Mouse (Mus musculus): ENCODE results near the gene Slamf9. TPM values are rescaled to one million over a fixed set of nuclear protein-coding genes. Genes with fewer than 3 reads are reported as not detected.

The Slamf9 gene
- total RNA-seq, 2 experiments from 2014 or later: 0.53 to 0.93 TPM

- intact Hi-C loops (cut with DNase I): no loop called here
- no peak for DNase-seq (ENCODE audit: low spot score in 2 of 2)
Observed at GRCm38 (mm10) chr1:172457196-172457595, 18.0 kb upstream of the Slamf9 start.

GRCm38 (mm10) chr1:172458041-172458440 lies 17.1 kb upstream of the Slamf9 start:
- no peak for DNase-seq (ENCODE audit: low spot score in 2 of 2)
- intact Hi-C loops (cut with DNase I): no loop called here

- intact Hi-C loops (cut with DNase I): no loop called here
- DNase-seq (ENCODE audit: low spot score in 2 of 2): no peak
Observed at GRCm38 (mm10) chr1:172461602-172462001, 13.6 kb upstream of the Slamf9 start.

- DNase-seq (ENCODE audit: low spot score in 2 of 2): no peak
- intact Hi-C loops (cut with DNase I): no loop called here
Observed at GRCm38 (mm10) chr1:172462534-172462933, 12.6 kb upstream of the Slamf9 start.

- no peak for DNase-seq (ENCODE audit: low spot score in 2 of 2)
- intact Hi-C loops (cut with DNase I): no loop called here
Observed at GRCm38 (mm10) chr1:172463387-172464333, 11.5 kb upstream of the Slamf9 start.

GRCm38 (mm10) chr1:172468301-172468877 lies 6.8 kb upstream of the Slamf9 start:
- no peak for DNase-seq (ENCODE audit: low spot score in 2 of 2)
- intact Hi-C loops (cut with DNase I): no loop called here

- no peak for DNase-seq (ENCODE audit: low spot score in 2 of 2)
- intact Hi-C loops (cut with DNase I): no loop called here
Observed at GRCm38 (mm10) chr1:172469373-172469772, 5.8 kb upstream of the Slamf9 start.

- no peak for DNase-seq (ENCODE audit: low spot score in 2 of 2)
- intact Hi-C loops (cut with DNase I): no loop called here
Observed at GRCm38 (mm10) chr1:172469810-172470448, 5.2 kb upstream of the Slamf9 start.

GRCm38 (mm10) chr1:172472909-172473308 lies 2.2 kb upstream of the Slamf9 start:
- intact Hi-C loops (cut with DNase I): no loop called here
- no peak for DNase-seq (ENCODE audit: low spot score in 2 of 2)

- DNase-seq (ENCODE audit: low spot score in 2 of 2): no peak
- intact Hi-C loops (cut with DNase I): no loop called here
Observed at GRCm38 (mm10) chr1:172474196-172474595, 962 bp upstream of the Slamf9 start.

GRCm38 (mm10) chr1:172478020-172478419 lies 2.9 kb downstream of the Slamf9 start:
- no peak for DNase-seq (ENCODE audit: low spot score in 2 of 2)
- intact Hi-C loops (cut with DNase I): no loop called here

GRCm38 (mm10) chr1:172480376-172480775 lies 5.2 kb downstream of the Slamf9 start:
- intact Hi-C loops (cut with DNase I): no loop called here
- no peak for DNase-seq (ENCODE audit: low spot score in 2 of 2)

GRCm38 (mm10) chr1:172481111-172481510 lies 6.0 kb downstream of the Slamf9 start:
- intact Hi-C loops (cut with DNase I): no loop called here
- DNase-seq (ENCODE audit: low spot score in 2 of 2): no peak

GRCm38 (mm10) chr1:172481540-172482280 lies 6.6 kb downstream of the Slamf9 start, which contains the start of gene Igsf9:
Igsf9 (plus strand) TSS chr1:172481788.
- intact Hi-C loops (cut with DNase I): no loop called here
- DNase-seq (ENCODE audit: low spot score in 2 of 2): peak; percentile 95 to 96

- intact Hi-C loops (cut with DNase I): no loop called here
- DNase-seq (ENCODE audit: low spot score in 2 of 2): no peak
Observed at GRCm38 (mm10) chr1:172482518-172483360, 7.6 kb downstream of the Slamf9 start.

GRCm38 (mm10) chr1:172483361-172483660 lies 8.2 kb downstream of the Slamf9 start:
- no peak for DNase-seq (ENCODE audit: low spot score in 2 of 2)
- intact Hi-C loops (cut with DNase I): no loop called here

GRCm38 (mm10) chr1:172484236-172484635 lies 9.1 kb downstream of the Slamf9 start:
- intact Hi-C loops (cut with DNase I): no loop called here
- no peak for DNase-seq (ENCODE audit: low spot score in 2 of 2)

GRCm38 (mm10) chr1:172484671-172485070 lies 9.5 kb downstream of the Slamf9 start:
- intact Hi-C loops (cut with DNase I): loop anchor here (5.0 kb wide), 1 partner anchor 148 kb away; the partner anchor contains the start of gene Dusp23
- no peak for DNase-seq (ENCODE audit: low spot score in 2 of 2)

GRCm38 (mm10) chr1:172485821-172486220 lies 10.7 kb downstream of the Slamf9 start:
- intact Hi-C loops (cut with DNase I): loop anchor here (5.0 kb wide), 1 partner anchor 146 kb away; the partner anchor contains the start of gene Dusp23
- DNase-seq (ENCODE audit: low spot score in 2 of 2): no peak
